Mouse (Mus musculus) liver, embryonic 14.5 days (tissue): ENCODE results near the gene Dnm3.

ENCODE experiments used
- CTCF ChIP-seq: IDR thresholded peaks from 2 replicates; pipeline ENCODE4 v1.5.1; 2016; ENCODE audit warnings: antibody characterized with exemption, low read depth, control low read depth
- EP300 ChIP-seq: IDR thresholded peaks from 2 replicates; pipeline ENCODE4 v1.6.1; 2016; ENCODE audit warnings: antibody characterized with exemption, low read depth

GRCm38 (mm10) chr1:162394549-162394948 is 83.3 kb downstream of the Dnm3 start:
- TF ChIP-seq CTCF (no peak), EP300 (no peak)
